Mouse (Mus musculus) limb, embryonic 15.5 days (tissue): Measurements from ENCODE around the gene Prr7. TPM values are rescaled to one million over a fixed set of nuclear protein-coding genes. Genes with fewer than 3 reads are reported as not detected.

Source experiments
- ATAC-seq: fragments of 200-750 bp; cut with Nextera tagmentation; 2 replicates; pipeline ENCODE4 v1.8.0; 2017; ENCODE audit warnings: low read depth, moderate TSS enrichment; ENCODE audit not compliant: insufficient number of reproducible peaks, low FRiP score, low TSS enrichment
- H3K27ac ChIP-seq: fragments of 300-500 bp; sonication (generic); 2 replicates; pipeline ENCODE4 v1.5.1; 2015; ENCODE audit warnings: moderate library complexity, mild to moderate bottlenecking, inconsistent platforms
- H3K27me3 ChIP-seq: fragments of 300-500 bp; sonication (generic); 2 replicates; pipeline ENCODE4 v1.6.1; 2015; ENCODE audit warnings: inconsistent platforms
- H3K36me3 ChIP-seq: fragments of 300-500 bp; sonication (generic); 2 replicates; pipeline ENCODE4 v1.6.1; 2015; ENCODE audit warnings: inconsistent platforms
- H3K4me1 ChIP-seq: fragments of 300-500 bp; sonication (generic); 2 replicates; pipeline ENCODE4 v1.6.1; 2015; ENCODE audit warnings: inconsistent platforms
- H3K4me2 ChIP-seq: fragments of 300-500 bp; sonication (generic); 2 replicates; pipeline ENCODE4 v1.6.1; 2015; ENCODE audit warnings: mild to moderate bottlenecking, inconsistent platforms
- H3K4me3 ChIP-seq: fragments of 300-500 bp; sonication (generic); 2 replicates; pipeline ENCODE4 v1.5.1; 2015; ENCODE audit warnings: mild to moderate bottlenecking, inconsistent platforms
- H3K9ac ChIP-seq: fragments of 300-500 bp; sonication (generic); 2 replicates; pipeline ENCODE4 v1.6.1; 2015; ENCODE audit warnings: inconsistent platforms
- H3K9me3 ChIP-seq: fragments of 300-500 bp; sonication (generic); 2 replicates; pipeline ENCODE4 v1.6.1; 2016; ENCODE audit warnings: inconsistent platforms
- WGBS: fragments of 180-500 bp; shearing (Covaris S2); methylation state at CpG from one replicate; pipeline ENCODE4 v1.1.7; 2015; 5-methylcytosine and 5-hydroxymethylcytosine counted together
- polyA plus RNA-seq: library from polyadenylated mRNA; unstranded; fragments of >200 nt; fragmentation: Nextera tagmentation; extraction: Ambion mirVana; gene quantifications from 2 replicates; pipeline ENCODE4 v1.2.1, GENCODE M21; 2015

Gene Prr7
- polyA plus RNA-seq, 1 experiment from 2014 or later, result 1.2 TPM

GRCm38 (mm10) chr13:55472132-55473022, 8.3 kb downstream of the Prr7 start:
- under 1% methylated on average over 84 of the region's 103 CpGs for WGBS
- H3K9ac ChIP-seq, result peak overlapping the region; percentile 58
- H3K36me3 ChIP-seq, result peaks cover 35% of the 10 kb centered on the region
- no peaks in the 10 kb centered on the region for H3K9me3 ChIP-seq
- H3K4me1 ChIP-seq, result peaks cover 48% of the 10 kb centered on the region
- H3K4me2 ChIP-seq, result peak overlapping the region; percentile 100
- no peaks in the 10 kb centered on the region for H3K27me3 ChIP-seq
- peak overlapping the region; percentile 61 for H3K4me3 ChIP-seq
- peak overlapping the region; percentile 62 for H3K27ac ChIP-seq
- ATAC-seq, result peak; percentile 44

- WGBS, result 16% methylated on average over 18 of the region's 18 CpGs
- peak overlapping the region; percentile 100 for H3K4me2 ChIP-seq
These were observed 9.2 kb downstream of the Prr7 start for GRCm38 (mm10) chr13:55473076-55473831.

GRCm38 (mm10) chr13:55473961-55474360, 9.9 kb downstream of the Prr7 start:
- H3K9ac ChIP-seq, result no peak overlapping the region
- peaks cover 48% of the 10 kb centered on the region for H3K4me1 ChIP-seq
- H3K27ac ChIP-seq, result peak overlapping the region; percentile 30; the same call in 1 of the 2 replicates
- H3K36me3 ChIP-seq, result peaks cover 48% of the 10 kb centered on the region
- no peaks in the 10 kb centered on the region for H3K27me3 ChIP-seq
- H3K4me2 ChIP-seq, result no peak overlapping the region
- ATAC-seq, result no peak
- no peaks in the 10 kb centered on the region for H3K9me3 ChIP-seq
- H3K4me3 ChIP-seq, result no peak overlapping the region
- 47% methylated on average over 11 of the region's 11 CpGs for WGBS

More at GRCm38 (mm10) chr13:55473076-55473831, 9.2 kb downstream of the Prr7 start:
- Histone ChIP-seq H3K27ac (peak overlapping the region; percentile 62; the same call in 1 of the 2 replicates), H3K9ac (no peak overlapping the region), H3K36me3 (peaks cover 44% of the 10 kb centered on the region), H3K9me3 (no peaks in the 10 kb centered on the region), H3K4me1 (peaks cover 48% of the 10 kb centered on the region), H3K27me3 (no peaks in the 10 kb centered on the region), H3K4me3 (peak overlapping the region; percentile 61)
- ATAC-seq, result no peak

- no peak for ATAC-seq
- Histone ChIP-seq H3K27ac (no peak overlapping the region), H3K9me3 (no peaks in the 10 kb centered on the region), H3K4me3 (no peak overlapping the region), H3K27me3 (no peaks in the 10 kb centered on the region), H3K9ac (0 out of 2 replicates have a peak overlapping the region, but pooled peaks have one; percentile 0), H3K36me3 (peaks cover 55% of the 10 kb centered on the region), H3K4me2 (no peak overlapping the region), H3K4me1 (peaks cover 48% of the 10 kb centered on the region)
- WGBS, result 56% methylated on average over 5 of the region's 5 CpGs
These were observed 10.6 kb downstream of the Prr7 start for GRCm38 (mm10) chr13:55474621-55475069.

- Histone ChIP-seq H3K27ac (no peak overlapping the region), H3K4me1 (peaks cover 42% of the 10 kb centered on the region), H3K9ac (no peak overlapping the region), H3K36me3 (peaks cover 65% of the 10 kb centered on the region), H3K4me3 (no peak overlapping the region), H3K27me3 (no peaks in the 10 kb centered on the region), H3K9me3 (no peaks in the 10 kb centered on the region), H3K4me2 (no peak overlapping the region)
- no peak for ATAC-seq
- WGBS, result 89% methylated on average over 5 of the region's 5 CpGs
These were observed 11.7 kb downstream of the Prr7 start for GRCm38 (mm10) chr13:55475750-55476149.

- no peaks in the 10 kb centered on the region for H3K9me3 ChIP-seq
- WGBS, result 97% methylated on average over 8 of the region's 8 CpGs
- peaks cover 37% of the 10 kb centered on the region for H3K4me1 ChIP-seq
- H3K27ac ChIP-seq, result no peak overlapping the region
- ATAC-seq, result no peak
- H3K36me3 ChIP-seq, result peaks cover 70% of the 10 kb centered on the region
- H3K27me3 ChIP-seq, result no peaks in the 10 kb centered on the region
- H3K4me2 ChIP-seq, result no peak overlapping the region
- H3K9ac ChIP-seq, result no peak overlapping the region
- H3K4me3 ChIP-seq, result no peak overlapping the region
These were observed 12.2 kb downstream of the Prr7 start for GRCm38 (mm10) chr13:55476256-55476655.

- no peak overlapping the region for H3K4me2 ChIP-seq
- H3K9me3 ChIP-seq, result no peaks in the 10 kb centered on the region
- peaks cover 83% of the 10 kb centered on the region for H3K36me3 ChIP-seq
- no peak overlapping the region for H3K27ac ChIP-seq
- no peak overlapping the region for H3K9ac ChIP-seq
- no peaks in the 10 kb centered on the region for H3K27me3 ChIP-seq
- H3K4me3 ChIP-seq, result no peak overlapping the region
- H3K4me1 ChIP-seq, result peaks cover 31% of the 10 kb centered on the region
- 58% methylated on average over 16 of the region's 16 CpGs for WGBS
- no peak for ATAC-seq
These were observed 13.4 kb downstream of the Prr7 start for GRCm38 (mm10) chr13:55477492-55477891.

GRCm38 (mm10) chr13:55478036-55478435, 14.0 kb downstream of the Prr7 start:
- WGBS, result 52% methylated on average over 5 of the region's 5 CpGs
- H3K27ac ChIP-seq, result no peak overlapping the region
- H3K27me3 ChIP-seq, result no peaks in the 10 kb centered on the region
- peaks cover 31% of the 10 kb centered on the region for H3K4me1 ChIP-seq
- no peak overlapping the region for H3K4me2 ChIP-seq
- peaks cover 86% of the 10 kb centered on the region for H3K36me3 ChIP-seq
- no peaks in the 10 kb centered on the region for H3K9me3 ChIP-seq
- ATAC-seq, result no peak
- H3K9ac ChIP-seq, result no peak overlapping the region
- H3K4me3 ChIP-seq, result no peak overlapping the region

GRCm38 (mm10) chr13:55479008-55479407, 14.9 kb downstream of the Prr7 start:
- Histone ChIP-seq H3K4me1 (peaks cover 31% of the 10 kb centered on the region), H3K27ac (no peak overlapping the region), H3K9me3 (no peaks in the 10 kb centered on the region), H3K4me2 (no peak overlapping the region), H3K27me3 (no peaks in the 10 kb centered on the region), H3K4me3 (no peak overlapping the region), H3K36me3 (peaks cover 84% of the 10 kb centered on the region), H3K9ac (no peak overlapping the region)
- WGBS, result 84% methylated on average over 7 of the region's 7 CpGs
- no peak for ATAC-seq

- Histone ChIP-seq H3K27me3 (no peaks in the 10 kb centered on the region), H3K9ac (no peak overlapping the region), H3K4me3 (no peak overlapping the region), H3K9me3 (no peaks in the 10 kb centered on the region), H3K4me2 (no peak overlapping the region), H3K36me3 (peaks cover 75% of the 10 kb centered on the region), H3K4me1 (peaks cover 31% of the 10 kb centered on the region), H3K27ac (no peak overlapping the region)
- no peak for ATAC-seq
These were observed 15.9 kb downstream of the Prr7 start for GRCm38 (mm10) chr13:55479929-55480328.

- Histone ChIP-seq H3K4me1 (peaks cover 47% of the 10 kb centered on the region), H3K4me3 (no peak overlapping the region), H3K27ac (peak overlapping the region; percentile 59; the same call in 1 of the 2 replicates), H3K9me3 (no peaks in the 10 kb centered on the region), H3K36me3 (peaks cover 49% of the 10 kb centered on the region), H3K27me3 (no peaks in the 10 kb centered on the region), H3K4me2 (no peak overlapping the region), H3K9ac (no peak overlapping the region)
- 55% methylated on average over 7 of the region's 7 CpGs for WGBS
- no peak for ATAC-seq
These were observed 18.5 kb downstream of the Prr7 start for GRCm38 (mm10) chr13:55482542-55482941.

GRCm38 (mm10) chr13:55483071-55483470, 19.0 kb downstream of the Prr7 start:
- peaks cover 51% of the 10 kb centered on the region for H3K4me1 ChIP-seq
- H3K27ac ChIP-seq, result peak overlapping the region; percentile 59; the same call in 1 of the 2 replicates
- 53% methylated on average over 9 of the region's 9 CpGs for WGBS
- H3K9me3 ChIP-seq, result no peaks in the 10 kb centered on the region
- no peak overlapping the region for H3K9ac ChIP-seq
- peaks cover 44% of the 10 kb centered on the region for H3K36me3 ChIP-seq
- H3K27me3 ChIP-seq, result no peaks in the 10 kb centered on the region
- no peak overlapping the region for H3K4me2 ChIP-seq
- no peak overlapping the region for H3K4me3 ChIP-seq
- no peak for ATAC-seq
